Mouse (Mus musculus) small intestine, adult 2 months (tissue): Measurements from ENCODE around the gene Ehd2.

ENCODE experiments used
- CTCF ChIP-seq: fragments of 200-500 bp; IDR thresholded peaks from 2 replicates; pipeline ENCODE4 v1.5.1; 2012; ENCODE audit warnings: low read depth, mild to moderate bottlenecking, control low read depth, inconsistent platforms, low read length, moderate library complexity, mixed read lengths; ENCODE audit not compliant: insufficient replicate concordance, insufficient read length; ENCODE audit errors: extremely low read depth
- POLR2A ChIP-seq: fragments of 200-500 bp; IDR thresholded peaks from 2 replicates; pipeline ENCODE4 v1.6.1; 2012; ENCODE audit warnings: low read depth, mild to moderate bottlenecking, control low read depth, inconsistent platforms, low read length, moderate library complexity

- TF ChIP-seq CTCF: no peak
- no peak for TF ChIP-seq POLR2A
Observed at GRCm38 (mm10) chr7:15952416-15952815, 15.0 kb downstream of the Ehd2 start.
